Mouse (Mus musculus) stomach, embryonic 15.5 days (tissue): Measurements from ENCODE around the gene Atg4c. TPM values are rescaled to one million over a fixed set of nuclear protein-coding genes. Genes with fewer than 3 reads are reported as not detected.
A peak's percentile ranks its signal among the peaks of the same experiment; 100 is the strongest.

ENCODE experiments used
- ATAC-seq: fragments of 200-750 bp; cut with Nextera tagmentation; 2 replicates; pipeline ENCODE4 v1.8.0; 2017; ENCODE audit warnings: low read depth, moderate number of reproducible peaks, moderate TSS enrichment; ENCODE audit not compliant: insufficient read depth, low FRiP score
- H3K27ac ChIP-seq: fragments of 300-500 bp; sonication (generic); 2 replicates; pipeline ENCODE4 v1.5.1; 2015; ENCODE audit warnings: mild to moderate bottlenecking, inconsistent platforms
- H3K27me3 ChIP-seq: fragments of 300-500 bp; sonication (generic); replicated peaks from 2 replicates; pipeline ENCODE4 v1.6.1; 2015; ENCODE audit warnings: inconsistent platforms
- H3K36me3 ChIP-seq: fragments of 300-500 bp; sonication (generic); 2 replicates; pipeline ENCODE4 v1.6.1; 2015; ENCODE audit warnings: inconsistent platforms
- H3K4me1 ChIP-seq: fragments of 300-500 bp; sonication (generic); 2 replicates; pipeline ENCODE4 v1.6.1; 2015; ENCODE audit warnings: inconsistent platforms
- H3K4me2 ChIP-seq: fragments of 300-500 bp; sonication (generic); 2 replicates; pipeline ENCODE4 v1.6.1; 2015; ENCODE audit warnings: mild to moderate bottlenecking, inconsistent platforms
- H3K4me3 ChIP-seq: fragments of 300-500 bp; sonication (generic); replicated peaks from 2 replicates; pipeline ENCODE4 v1.5.1; 2015; ENCODE audit warnings: inconsistent platforms
- H3K9ac ChIP-seq: fragments of 300-500 bp; sonication (generic); 2 replicates; pipeline ENCODE4 v1.6.1; 2015; ENCODE audit warnings: inconsistent platforms
- H3K9me3 ChIP-seq: fragments of 300-500 bp; sonication (generic); 2 replicates; pipeline ENCODE4 v1.6.1; 2016; ENCODE audit warnings: inconsistent platforms
- WGBS: fragments of 180-500 bp; shearing (Covaris S2); methylation state at CpG from one replicate; pipeline ENCODE4 v1.1.7; 2015; 5-methylcytosine and 5-hydroxymethylcytosine counted together
- polyA plus RNA-seq: library from polyadenylated mRNA; unstranded; fragments of >200 nt; fragmentation: Nextera tagmentation; extraction: Ambion mirVana; gene quantifications from 2 replicates; pipeline ENCODE4 v1.2.1, GENCODE M21; 2015

Gene Atg4c
- 11.8 and 12.5 TPM in 2 replicates for polyA plus RNA-seq

GRCm38 (mm10) chr4:99193810-99194582 lies at the start of gene Atg4c:
Gene Atg4c (plus strand): TSS chr4:99193934.
- Histone ChIP-seq H3K9me3 (no peaks in the 10 kb centered on the region), H3K27me3 (no peaks in the 10 kb centered on the region), H3K4me3 (peak within 1 kb of the TSS; percentile 79), H3K4me2 (peak within 1 kb of the TSS; percentile 69), H3K9ac (peak within 1 kb of the TSS; percentile 80), H3K27ac (peak within 1 kb of the TSS; percentile 91), H3K36me3 (no peaks in the 10 kb centered on the region), H3K4me1 (peaks cover 3% of the 10 kb centered on the region; the same call in 1 of the 2 replicates)
- 0% methylated on average over 50 of the region's 50 CpGs for WGBS
- ATAC-seq = peak; percentile 95

GRCm38 (mm10) chr4:99151434-99151833 lies 42.3 kb upstream of the Atg4c start:
- H3K4me3 ChIP-seq = no peak overlapping the region
- H3K4me2 ChIP-seq = no peak overlapping the region
- H3K4me1 ChIP-seq = no peaks in the 10 kb centered on the region
- H3K9ac ChIP-seq = no peak overlapping the region
- H3K27me3 ChIP-seq = no peaks in the 10 kb centered on the region
- WGBS = 64% methylated on average over 4 of the region's 4 CpGs
- 0 out of 2 replicates have a peak overlapping the region, but pooled peaks have one; percentile 42 for H3K27ac ChIP-seq
- no peak for ATAC-seq
- H3K9me3 ChIP-seq = no peaks in the 10 kb centered on the region
- H3K36me3 ChIP-seq = no peaks in the 10 kb centered on the region

DNA sequence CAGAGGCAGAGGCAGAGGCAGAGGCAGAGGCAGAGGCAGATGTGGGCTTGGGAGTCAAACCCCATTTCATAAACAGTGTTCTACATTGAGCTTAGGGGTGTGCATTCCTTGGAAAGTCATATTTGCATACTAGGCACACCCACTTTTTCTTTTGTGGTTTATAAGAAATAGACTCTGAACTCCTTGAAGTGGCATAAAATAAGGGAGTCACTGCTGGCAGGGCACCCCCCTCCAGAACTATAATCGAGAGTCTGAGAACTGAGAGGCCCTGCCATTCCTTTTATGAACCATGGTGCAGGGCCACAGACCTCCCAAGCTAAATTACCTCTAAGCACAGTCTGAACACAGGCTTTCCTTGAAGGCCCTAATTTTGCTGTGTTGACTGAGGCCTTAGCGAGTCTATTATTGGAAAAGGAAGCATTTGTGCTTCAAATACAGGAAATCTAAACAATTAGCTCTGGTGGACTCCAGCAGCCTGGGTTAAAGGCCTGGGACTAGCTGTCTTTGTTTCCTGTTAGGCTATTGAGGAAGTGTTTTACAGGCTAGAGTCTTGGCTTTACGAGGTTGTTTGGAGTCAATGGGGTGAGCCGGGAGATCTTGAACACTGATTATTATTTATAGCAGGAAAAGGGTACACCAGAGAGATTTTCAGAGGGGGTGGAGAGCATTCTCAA lies 41.7 kb upstream of the Atg4c start:
- no peaks in the 10 kb centered on the region for H3K27me3 ChIP-seq
- no peak overlapping the region for H3K9ac ChIP-seq
- 44% methylated on average over 4 of the region's 4 CpGs for WGBS
- H3K4me3 ChIP-seq = no peak overlapping the region
- 0 out of 2 replicates have a peak, but pooled peaks have one; percentile 30 for ATAC-seq
- H3K9me3 ChIP-seq = no peaks in the 10 kb centered on the region
- no peaks in the 10 kb centered on the region for H3K36me3 ChIP-seq
- no peak overlapping the region for H3K4me2 ChIP-seq
- H3K27ac ChIP-seq = peak overlapping the region; percentile 42; the same call in 1 of the 2 replicates
- H3K4me1 ChIP-seq = no peaks in the 10 kb centered on the region

- no peak overlapping the region for H3K4me3 ChIP-seq
- H3K4me2 ChIP-seq = no peak overlapping the region
- no peak overlapping the region for H3K9ac ChIP-seq
- H3K4me1 ChIP-seq = no peaks in the 10 kb centered on the region
- WGBS = 43% methylated on average over 11 of the region's 11 CpGs
- no peaks in the 10 kb centered on the region for H3K36me3 ChIP-seq
- no peak overlapping the region for H3K27ac ChIP-seq
- H3K9me3 ChIP-seq = no peaks in the 10 kb centered on the region
- no peak for ATAC-seq
- H3K27me3 ChIP-seq = no peaks in the 10 kb centered on the region
Observed at GRCm38 (mm10) chr4:99156641-99157307, 37.0 kb upstream of the Atg4c start.

- WGBS = 82% methylated on average over 5 of the region's 5 CpGs
- Histone ChIP-seq H3K9me3 (no peaks in the 10 kb centered on the region), H3K27ac (no peak overlapping the region), H3K9ac (no peak overlapping the region), H3K4me3 (no peak overlapping the region), H3K36me3 (no peaks in the 10 kb centered on the region), H3K4me1 (peaks cover 5% of the 10 kb centered on the region; the same call in 1 of the 2 replicates), H3K4me2 (no peak overlapping the region), H3K27me3 (no peaks in the 10 kb centered on the region)
- ATAC-seq = no peak
Observed at GRCm38 (mm10) chr4:99158495-99158894, 35.2 kb upstream of the Atg4c start.

DNA sequence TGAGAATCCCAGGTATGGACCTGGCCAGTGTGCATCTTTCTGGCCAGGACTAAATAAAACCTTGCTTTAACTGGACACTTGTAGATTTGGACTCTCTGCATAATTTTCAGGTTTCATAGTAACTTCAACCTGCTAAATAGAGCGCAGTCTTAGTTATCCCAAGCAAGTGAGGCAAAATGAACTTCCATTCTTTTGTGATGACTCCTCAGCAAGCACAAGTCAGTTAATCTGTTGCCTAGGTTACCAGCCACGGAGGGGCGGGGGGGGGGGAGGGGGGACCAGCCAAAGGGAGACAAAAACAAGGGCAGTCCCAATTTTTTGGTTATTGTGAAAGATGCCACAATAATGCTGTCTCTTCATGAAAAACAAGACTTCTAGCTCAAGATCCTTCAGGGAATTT lies 33.3 kb upstream of the Atg4c start:
- H3K4me3 ChIP-seq = no peak overlapping the region
- 34% methylated on average over 3 of the region's 3 CpGs for WGBS
- peaks cover 5% of the 10 kb centered on the region; the same call in 1 of the 2 replicates for H3K4me1 ChIP-seq
- no peak overlapping the region for H3K27ac ChIP-seq
- H3K36me3 ChIP-seq = no peaks in the 10 kb centered on the region
- no peak overlapping the region for H3K4me2 ChIP-seq
- no peaks in the 10 kb centered on the region for H3K27me3 ChIP-seq
- no peak overlapping the region for H3K9ac ChIP-seq
- no peaks in the 10 kb centered on the region for H3K9me3 ChIP-seq
- ATAC-seq = no peak

DNA sequence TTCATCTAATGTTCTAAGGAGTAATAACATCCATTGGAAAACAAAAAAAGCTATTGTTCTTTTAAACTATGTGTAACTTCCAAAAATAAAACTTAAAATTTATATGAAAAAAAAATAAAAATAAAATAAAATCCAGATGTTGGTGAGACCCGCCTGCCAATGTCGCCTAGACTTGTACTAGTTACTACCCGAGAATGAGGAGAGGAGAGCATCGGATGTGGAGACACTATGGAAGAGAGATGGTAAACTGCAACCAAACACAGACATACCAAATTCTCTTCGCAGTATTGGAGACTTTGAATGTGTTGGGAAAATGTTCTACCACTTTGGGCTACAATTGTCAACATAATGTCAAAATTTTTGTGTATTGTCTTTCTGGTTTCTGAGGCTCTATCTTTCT lies 32.8 kb upstream of the Atg4c start:
- Histone ChIP-seq H3K36me3 (no peaks in the 10 kb centered on the region), H3K9me3 (no peaks in the 10 kb centered on the region), H3K27me3 (no peaks in the 10 kb centered on the region), H3K4me2 (no peak overlapping the region), H3K27ac (no peak overlapping the region), H3K4me3 (no peak overlapping the region), H3K4me1 (peaks cover 5% of the 10 kb centered on the region; the same call in 1 of the 2 replicates), H3K9ac (no peak overlapping the region)
- no peak for ATAC-seq
- WGBS = 68% methylated on average over 5 of the region's 5 CpGs

DNA sequence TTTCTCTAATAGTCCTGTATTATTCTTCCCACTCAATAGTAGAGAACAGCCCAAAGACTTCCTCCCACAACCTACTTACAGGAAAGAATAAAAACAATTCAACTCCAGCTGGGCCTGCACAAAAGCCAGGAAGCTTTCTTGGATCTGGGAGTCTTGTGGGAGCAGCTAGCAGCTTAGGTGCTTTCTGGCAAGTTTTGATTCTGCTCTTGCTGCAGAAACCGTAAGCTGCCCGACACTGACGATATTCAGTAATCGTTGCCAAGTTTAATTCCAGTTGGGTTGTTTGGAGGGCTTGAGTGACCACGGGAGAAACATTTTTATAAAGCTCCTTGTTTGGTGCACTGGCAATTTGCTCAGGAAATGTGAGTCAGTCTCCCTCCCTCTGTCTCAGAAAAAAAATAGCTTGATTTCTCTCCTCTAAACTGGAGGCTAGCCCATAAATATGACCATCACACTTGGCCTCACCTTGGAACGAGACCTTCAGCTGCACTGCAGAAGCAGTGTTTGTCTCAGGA lies 32.2 kb upstream of the Atg4c start:
- peak overlapping the region; percentile 62 for H3K27ac ChIP-seq
- 11% methylated on average over 6 of the region's 6 CpGs for WGBS
- no peak for ATAC-seq
- peaks cover 5% of the 10 kb centered on the region; the same call in 1 of the 2 replicates for H3K4me1 ChIP-seq
- no peak overlapping the region for H3K4me3 ChIP-seq
- no peak overlapping the region for H3K9ac ChIP-seq
- H3K4me2 ChIP-seq = no peak overlapping the region
- H3K9me3 ChIP-seq = no peaks in the 10 kb centered on the region
- no peaks in the 10 kb centered on the region for H3K27me3 ChIP-seq
- H3K36me3 ChIP-seq = no peaks in the 10 kb centered on the region

DNA sequence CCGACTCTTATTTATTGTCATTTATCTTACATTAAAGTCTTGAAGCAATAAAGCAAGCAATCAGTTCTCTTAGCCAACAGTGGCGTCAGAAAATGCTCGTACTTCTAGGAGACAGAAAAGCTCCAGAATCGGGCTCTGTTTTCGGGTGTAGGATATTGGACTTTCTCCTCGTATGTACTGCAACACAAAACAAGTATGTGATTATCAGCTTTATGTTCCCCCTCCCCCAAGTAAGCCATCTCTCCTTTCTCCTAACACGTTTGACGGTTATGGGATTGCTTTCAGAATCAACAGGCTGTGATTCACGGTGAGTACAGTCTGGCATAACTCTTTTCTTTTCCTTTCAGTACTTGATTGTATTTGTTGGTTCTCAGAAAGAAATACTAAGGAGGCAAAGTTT lies 30.7 kb upstream of the Atg4c start:
- Histone ChIP-seq H3K4me3 (no peak overlapping the region), H3K4me2 (0 out of 2 replicates have a peak overlapping the region, but pooled peaks have one; percentile 4), H3K36me3 (no peaks in the 10 kb centered on the region), H3K9ac (no peak overlapping the region), H3K27me3 (no peaks in the 10 kb centered on the region), H3K9me3 (no peaks in the 10 kb centered on the region), H3K4me1 (peaks cover 5% of the 10 kb centered on the region; the same call in 1 of the 2 replicates), H3K27ac (no peak overlapping the region)
- WGBS = 45% methylated on average over 9 of the region's 9 CpGs
- no peak for ATAC-seq

DNA sequence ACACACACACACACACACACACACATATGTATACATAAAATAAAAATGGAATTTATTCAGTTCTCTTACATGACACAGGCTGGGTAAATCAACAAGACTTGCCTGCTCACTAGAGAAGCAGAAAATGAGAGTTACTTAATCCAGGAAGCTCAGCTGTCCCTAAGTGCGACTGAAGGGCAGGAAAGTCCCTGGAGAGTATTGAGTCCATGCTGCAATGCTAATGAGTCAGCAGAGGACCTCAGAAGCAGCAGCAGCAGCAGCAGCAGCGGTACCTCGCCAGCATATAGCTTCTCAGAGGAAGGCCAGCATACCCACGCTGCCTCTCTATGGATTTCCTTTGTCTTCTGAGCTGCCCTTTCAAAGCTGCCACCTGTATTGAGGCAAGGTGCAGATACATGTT lies 30.2 kb upstream of the Atg4c start:
- Histone ChIP-seq H3K27me3 (no peaks in the 10 kb centered on the region), H3K36me3 (no peaks in the 10 kb centered on the region), H3K4me2 (no peak overlapping the region), H3K4me3 (no peak overlapping the region), H3K4me1 (peaks cover 5% of the 10 kb centered on the region; the same call in 1 of the 2 replicates), H3K9me3 (no peaks in the 10 kb centered on the region), H3K9ac (no peak overlapping the region), H3K27ac (no peak overlapping the region)
- 20% methylated on average over 4 of the region's 4 CpGs for WGBS
- ATAC-seq = no peak

DNA sequence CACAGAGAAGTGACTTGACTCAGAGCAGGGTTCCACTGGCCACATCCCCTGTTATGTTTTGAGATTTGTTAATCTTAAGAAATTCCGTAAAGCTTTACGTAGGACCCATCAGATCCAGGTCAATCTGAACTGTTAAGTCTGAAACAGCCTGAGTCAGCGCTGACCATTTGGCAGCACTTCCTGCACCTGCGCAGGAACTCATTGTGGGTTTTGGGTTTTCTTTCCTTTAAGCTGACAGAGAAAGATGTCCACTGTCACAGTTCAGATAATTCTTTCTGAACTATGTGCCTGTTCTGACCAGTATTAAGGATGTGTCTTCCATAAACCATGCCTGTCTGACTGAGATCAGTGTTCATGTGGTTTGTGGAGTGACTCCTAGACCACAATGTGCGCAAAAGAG lies 24.9 kb upstream of the Atg4c start:
- Histone ChIP-seq H3K27ac (no peak overlapping the region), H3K9ac (no peak overlapping the region), H3K9me3 (no peaks in the 10 kb centered on the region), H3K4me3 (no peak overlapping the region), H3K4me2 (no peak overlapping the region), H3K27me3 (no peaks in the 10 kb centered on the region), H3K4me1 (no peaks in the 10 kb centered on the region), H3K36me3 (no peaks in the 10 kb centered on the region)
- 85% methylated on average over 5 of the region's 5 CpGs for WGBS
- ATAC-seq = no peak
